Mouse (Mus musculus): Measurements from ENCODE around the gene Gm49661. TPM values are rescaled to one million over a fixed set of nuclear protein-coding genes. Genes with fewer than 3 reads are reported as not detected.

The Gm49661 gene
- total and polyA plus RNA-seq, 3 experiments, result 3.1 TPM; not detected in 2

- H3K79me2 ChIP-seq (replicated peaks; ENCODE audit: control insufficient read depth, extremely low read depth, insufficient read depth, poor library complexity, severe bottlenecking), result no peaks in the 10 kb centered on the region
- H3K36me3 ChIP-seq (replicated peaks in 1 of 2; ENCODE audit: control insufficient read depth in 1 of 2, insufficient read depth in 1 of 2, low read length in 1 of 2), result peaks cover 0 to 2% of the 10 kb centered on the region in 2 experiments
- peaks cover 21% of the 10 kb centered on the region for H3K27me3 ChIP-seq (replicated peaks)
- no peaks in the 10 kb centered on the region for H3K9me3 ChIP-seq (replicated peaks; ENCODE audit: low read length)
- H3K4me3 ChIP-seq (replicated peaks in 1 of 3; ENCODE audit: low read depth in 2 of 3, low read length in 2 of 3, poor library complexity in 1 of 3), result no peak overlapping the region
- H3K9ac ChIP-seq (ENCODE audit: insufficient read depth, low read depth), result no peak overlapping the region
- H3K4me2 ChIP-seq (ENCODE audit: insufficient read depth, low read depth, poor library complexity, severe bottlenecking), result no peak overlapping the region
- dilution Hi-C loops (cut with MboI; ENCODE audit: extremely low pct_ligation_motif_present, extremely low pct_unique_long_range_greater_than_20kb, low sequenced_read_pairs) (no loop called here), in situ Hi-C loops (cut with MboI; ENCODE audit: low pct_ligation_motif_present, low pct_unique_long_range_greater_than_20kb, low sequenced_read_pairs) (no loop called here)
- no peak overlapping the region for H3K27ac ChIP-seq (ENCODE audit: insufficient read depth, low read depth)
- H3K4me1 ChIP-seq (ENCODE audit: control insufficient read depth in 1 of 2, insufficient read depth in 2 of 2), result peaks cover 5 to 6% of the 10 kb centered on the region in 2 experiments; a peak in 3 of 4 replicates
- no peak for TF ChIP-seq EP300 (IDR thresholded peaks at IDR 0.05; ENCODE audit: low read length)
- TF ChIP-seq ELF1 (IDR thresholded peaks at IDR 0.05; ENCODE audit: low read depth, low read length), result no peak
- no peak for TF ChIP-seq IRF4 (IDR thresholded peaks at IDR 0.05; ENCODE audit: low read depth, low read length)
- TF ChIP-seq NELFE (IDR thresholded peaks at IDR 0.05; ENCODE audit: low read depth, low read length), result no peak
- TF ChIP-seq MAX (IDR thresholded peaks at IDR 0.05; ENCODE audit: low read length), result no peak
- TF ChIP-seq MEF2A (IDR thresholded peaks at IDR 0.05; ENCODE audit: borderline replicate concordance, low read depth, low read length), result no peak
- TF ChIP-seq BHLHE40 (IDR thresholded peaks at IDR 0.05; ENCODE audit: low read depth, low read length), result no peak
- no peak for TF ChIP-seq E2F4 (IDR thresholded peaks at IDR 0.05; ENCODE audit: insufficient replicate concordance, low read depth, low read length)
- no peak for TF ChIP-seq CTCF (conservative IDR thresholded peaks at IDR 0.05 in 1 of 2, IDR thresholded peaks at IDR 0.05 in 1 of 2; ENCODE audit: low read depth in 2 of 2, low read length in 2 of 2)
- DNase-seq (ENCODE audit: extremely low read depth), result no peak
Measured at GRCm38 (mm10) chr8:84925557-84925956, 43.7 kb downstream of the Gm49661 start.

GRCm38 (mm10) chr8:84921596-84921995, 47.6 kb downstream of the Gm49661 start:
- Histone ChIP-seq H3K27ac (ENCODE audit: insufficient read depth, low read depth) (no peak overlapping the region), H3K9ac (ENCODE audit: insufficient read depth, low read depth) (no peak overlapping the region), H3K36me3 (replicated peaks in 1 of 2; ENCODE audit: control insufficient read depth in 1 of 2, insufficient read depth in 1 of 2, low read length in 1 of 2) (peaks cover 0 to 6% of the 10 kb centered on the region in 2 experiments), H3K4me3 (replicated peaks in 1 of 3; ENCODE audit: low read depth in 2 of 3, low read length in 2 of 3, poor library complexity in 1 of 3) (no peak overlapping the region), H3K79me2 (replicated peaks; ENCODE audit: control insufficient read depth, extremely low read depth, insufficient read depth, poor library complexity, severe bottlenecking) (no peaks in the 10 kb centered on the region), H3K4me2 (ENCODE audit: insufficient read depth, low read depth, poor library complexity, severe bottlenecking) (no peak overlapping the region), H3K4me1 (ENCODE audit: control insufficient read depth in 1 of 2, insufficient read depth in 2 of 2) (peaks cover 0 to 3% of the 10 kb centered on the region in 2 experiments; a peak in 1 of 4 replicates), H3K9me3 (replicated peaks; ENCODE audit: low read length) (no peaks in the 10 kb centered on the region), H3K27me3 (replicated peaks) (peaks cover 2% of the 10 kb centered on the region)
- no peak for DNase-seq (ENCODE audit: extremely low read depth)
- dilution Hi-C loops (cut with MboI; ENCODE audit: extremely low pct_ligation_motif_present, extremely low pct_unique_long_range_greater_than_20kb, low sequenced_read_pairs) (no loop called here), in situ Hi-C loops (cut with MboI; ENCODE audit: low pct_ligation_motif_present, low pct_unique_long_range_greater_than_20kb, low sequenced_read_pairs) (no loop called here)
- TF ChIP-seq PAX5 (IDR thresholded peaks at IDR 0.05; ENCODE audit: low read length) (no peak), UBTF (IDR thresholded peaks at IDR 0.05; ENCODE audit: low read depth, low read length) (no peak), MEF2A (IDR thresholded peaks at IDR 0.05; ENCODE audit: borderline replicate concordance, low read depth, low read length) (no peak), CHD1 (IDR thresholded peaks at IDR 0.05; ENCODE audit: low read depth, low read length) (no peak), CHD2 (IDR thresholded peaks at IDR 0.05; ENCODE audit: low read length) (no peak)

GRCm38 (mm10) chr8:84918646-84919045, 50.6 kb downstream of the Gm49661 start:
- Histone ChIP-seq H3K79me2 (replicated peaks; ENCODE audit: control insufficient read depth, extremely low read depth, insufficient read depth, poor library complexity, severe bottlenecking) (no peaks in the 10 kb centered on the region), H3K27ac (ENCODE audit: insufficient read depth, low read depth) (no peak overlapping the region), H3K27me3 (replicated peaks) (no peaks in the 10 kb centered on the region), H3K4me1 (ENCODE audit: control insufficient read depth in 1 of 2, insufficient read depth in 2 of 2) (peaks cover 0 to 3% of the 10 kb centered on the region in 2 experiments; a peak in 1 of 4 replicates), H3K36me3 (replicated peaks in 1 of 2; ENCODE audit: control insufficient read depth in 1 of 2, insufficient read depth in 1 of 2, low read length in 1 of 2) (peaks cover 0 to 23% of the 10 kb centered on the region in 2 experiments), H3K9ac (ENCODE audit: insufficient read depth, low read depth) (no peak overlapping the region), H3K9me3 (replicated peaks; ENCODE audit: low read length) (peaks cover 2% of the 10 kb centered on the region), H3K4me3 (replicated peaks in 1 of 3; ENCODE audit: low read depth in 2 of 3, low read length in 2 of 3, poor library complexity in 1 of 3) (no peak overlapping the region), H3K4me2 (ENCODE audit: insufficient read depth, low read depth, poor library complexity, severe bottlenecking) (no peak overlapping the region)
- dilution Hi-C loops (cut with MboI; ENCODE audit: extremely low pct_ligation_motif_present, extremely low pct_unique_long_range_greater_than_20kb, low sequenced_read_pairs), result no loop called here
- TF ChIP-seq IRF4 (IDR thresholded peaks at IDR 0.05; ENCODE audit: low read depth, low read length), result no peak
- DNase-seq (ENCODE audit: extremely low read depth), result no peak
- in situ Hi-C loops (cut with MboI; ENCODE audit: low pct_ligation_motif_present, low pct_unique_long_range_greater_than_20kb, low sequenced_read_pairs), result no loop called here
